Mouse (Mus musculus) G1E (cell line): Measurements from ENCODE around the gene Olfr322. TPM values are rescaled to one million over a fixed set of nuclear protein-coding genes. Genes with fewer than 3 reads are reported as not detected.
"Not testable (repeated sequence)": the region's sequence is repeated elsewhere in the genome, so short reads cannot be mapped to it uniquely, and the experiment has no call there.

ENCODE experiments used
- ATAC-seq: 2 replicates; pipeline ENCODE4 v1.8.0; 2016; ENCODE audit warnings: mild to moderate bottlenecking; ENCODE audit not compliant: insufficient number of reproducible peaks, poor library complexity, low FRiP score, severe bottlenecking; ENCODE audit errors: extremely low read depth
- DNase-seq: peaks from one replicate; pipeline ENCODE4 v3.0.0; 2012; ENCODE audit warnings: low spot score
- H3K27me3 ChIP-seq: 2 replicates; pipeline ENCODE4 v1.6.1; 2012; ENCODE audit warnings: mild to moderate bottlenecking, low read length, inconsistent platforms; ENCODE audit not compliant: insufficient read depth
- H3K36me3 ChIP-seq: replicated peaks from 2 replicates; pipeline ENCODE3; 2012; ENCODE audit warnings: mild to moderate bottlenecking, inconsistent platforms
- H3K4me1 ChIP-seq: 2 replicates; pipeline ENCODE4 v1.6.1; 2012; ENCODE audit warnings: low read depth, low read length, inconsistent platforms, mixed read lengths; ENCODE audit not compliant: insufficient read depth
- H3K4me3 ChIP-seq: 2 replicates; pipeline ENCODE4 v1.5.1; 2012; ENCODE audit warnings: low read depth, mild to moderate bottlenecking, inconsistent platforms, low read length, moderate library complexity, mixed read lengths
- H3K9me3 ChIP-seq: replicated peaks from 2 replicates; pipeline ENCODE4 v1.6.1; 2012; ENCODE audit warnings: inconsistent platforms
- CTCF ChIP-seq: IDR thresholded peaks from 2 replicates; pipeline ENCODE4 v1.5.1; 2012; ENCODE audit warnings: low read depth, low read length, inconsistent platforms, mixed read lengths
- GATA1 ChIP-seq: IDR thresholded peaks from 2 replicates; pipeline ENCODE4 v1.6.1; 2012; ENCODE audit warnings: borderline replicate concordance, low read length, inconsistent platforms, mixed read lengths
- GATA2 ChIP-seq: IDR thresholded peaks from 2 replicates; pipeline ENCODE4 v1.6.1; 2012; ENCODE audit warnings: low read depth, low read length, inconsistent platforms, borderline replicate concordance
- POLR2AphosphoS5 ChIP-seq: IDR thresholded peaks from 2 replicates; pipeline ENCODE4 v1.6.1; 2012; ENCODE audit warnings: low read depth, low read length, inconsistent platforms; ENCODE audit not compliant: insufficient replicate concordance
- TAL1 ChIP-seq: conservative IDR thresholded peaks from 2 replicates; pipeline ENCODE4 v1.6.1; 2012; ENCODE audit warnings: low read depth, low read length, inconsistent platforms, mixed read lengths
- polyA plus RNA-seq: library from polyadenylated mRNA; stranded (reverse); fragments of >175 nt; gene quantifications from 2 replicates; pipeline ENCODE4 v1.2.3, GENCODE M21; 2012
- total RNA-seq, 2 experiments: library from RNA; stranded (forward) in 1 of 2; stranded (reverse) in 1 of 2; fragments of 200-1000 nt in 1 of 2; fragments of >200 nt in 1 of 2; fragmentation: Nextera tagmentation in 1 of 2; gene quantifications; 2 replicates each; pipeline ENCODE4 v1.2.3; 2014 to 2017

Gene Olfr322
- total and polyA plus RNA-seq, 3 experiments: 0.16 TPM; not detected in 2

DNA sequence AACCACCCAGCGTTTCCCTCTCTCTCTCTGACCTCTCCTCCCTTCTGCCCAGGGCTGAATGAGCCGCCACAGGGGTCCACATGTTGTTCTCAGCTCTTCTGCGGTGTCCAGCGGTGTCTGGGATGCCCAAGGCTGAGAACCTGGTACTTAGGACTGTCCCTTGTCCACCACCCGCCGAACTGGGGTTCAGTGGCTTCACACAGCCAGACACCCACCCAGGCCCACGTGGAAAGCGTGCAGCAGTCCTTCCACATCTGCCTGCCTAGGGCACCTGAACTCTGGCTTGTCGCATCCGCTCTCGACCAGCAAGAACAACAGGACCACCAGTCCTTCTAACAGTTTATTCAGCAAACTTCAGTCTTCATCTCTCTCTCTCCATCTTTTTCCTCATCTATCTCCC is 50.5 kb downstream of the Olfr322 start:
- Histone ChIP-seq H3K4me3 (no peak overlapping the region), H3K4me1 (no peaks in the 10 kb centered on the region), H3K36me3 (no peaks in the 10 kb centered on the region), H3K27me3 (no peaks in the 10 kb centered on the region), H3K9me3 (no peaks in the 10 kb centered on the region)
- no peak for TF ChIP-seq POLR2AphosphoS5
- TF ChIP-seq GATA2: no peak
- no peak for TF ChIP-seq GATA1
- no peak for TF ChIP-seq TAL1
- no peak for TF ChIP-seq CTCF
- ATAC-seq (no peak), DNase-seq (no peak)

DNA sequence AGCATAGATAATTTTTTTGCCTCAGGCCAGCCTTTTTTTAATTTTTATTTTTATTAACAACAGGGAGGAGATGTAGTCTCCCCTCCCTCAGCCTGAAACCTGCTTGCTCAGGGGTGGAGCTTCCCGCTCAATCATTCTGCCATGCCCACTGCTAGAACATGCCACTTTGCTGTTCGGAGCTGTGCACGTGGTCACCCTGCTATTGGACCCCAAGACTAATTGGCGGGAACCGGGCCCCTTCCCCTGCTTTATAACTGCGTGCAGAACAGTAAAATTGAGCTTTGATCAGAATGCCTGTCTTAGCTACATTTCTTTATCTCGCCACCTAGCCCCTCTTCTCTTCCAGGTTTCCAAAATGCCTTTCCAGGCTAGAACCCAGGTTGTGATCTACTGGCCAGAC is 59.1 kb downstream of the Olfr322 start:
- H3K4me3 ChIP-seq, H3K27me3 ChIP-seq, DNase-seq, H3K4me1 ChIP-seq, H3K36me3 ChIP-seq, ATAC-seq, H3K9me3 ChIP-seq: not testable (repeated sequence)

Other genes starting within 250 kb of the Olfr322 start
Only the 20 nearest of the 29 such genes appear.
- gene Olfr332, start 166.2 kb upstream of the Olfr322 start, total RNA-seq (2014; fragmentation: Nextera tagmentation): not detected in 2 replicates
- gene Olfr332, start 166.2 kb upstream of the Olfr322 start, total RNA-seq (2017): 0.11 TPM in 1 of 2 replicates, not detected in the other
- not detected in 2 replicates for gene Olfr332, start 166.2 kb upstream of the Olfr322 start, polyA plus RNA-seq
- gene Olfr331, start 156.2 kb upstream of the Olfr322 start, total RNA-seq (2014; fragmentation: Nextera tagmentation): not detected in 2 replicates
- not detected in 2 replicates for gene Olfr331, start 156.2 kb upstream of the Olfr322 start, total RNA-seq (2017)
- gene Olfr331, start 156.2 kb upstream of the Olfr322 start, polyA plus RNA-seq: not detected in 2 replicates
- gene Olfr330, start 123.9 kb upstream of the Olfr322 start, total RNA-seq (2014; fragmentation: Nextera tagmentation): not detected in 2 replicates
- gene Olfr330, start 123.9 kb upstream of the Olfr322 start, total RNA-seq (2017): 0.11 TPM in 1 of 2 replicates, not detected in the other
- gene Olfr330, start 123.9 kb upstream of the Olfr322 start, polyA plus RNA-seq: not detected in 2 replicates
- not detected in 2 replicates for gene Olfr329-ps, start 112.4 kb upstream of the Olfr322 start, total RNA-seq (2014; fragmentation: Nextera tagmentation)
- gene Olfr329-ps, start 112.4 kb upstream of the Olfr322 start, total RNA-seq (2017): 0.29 TPM in 1 of 2 replicates, not detected in the other
- not detected in 2 replicates for gene Olfr329-ps, start 112.4 kb upstream of the Olfr322 start, polyA plus RNA-seq
- not detected in 2 replicates for gene Olfr328, start 103.1 kb upstream of the Olfr322 start, total RNA-seq (2014; fragmentation: Nextera tagmentation)
- gene Olfr328, start 103.1 kb upstream of the Olfr322 start, total RNA-seq (2017): 0.16 and 0.29 TPM in 2 replicates
- gene Olfr328, start 103.1 kb upstream of the Olfr322 start, polyA plus RNA-seq: not detected in 2 replicates
- gene Olfr224, start 88.2 kb upstream of the Olfr322 start, total RNA-seq (2014; fragmentation: Nextera tagmentation): not detected in 2 replicates
- 0.11 TPM in 1 of 2 replicates, not detected in the other for gene Olfr224, start 88.2 kb upstream of the Olfr322 start, total RNA-seq (2017)
- gene Olfr224, start 88.2 kb upstream of the Olfr322 start, polyA plus RNA-seq: not detected in 2 replicates
- gene Olfr325, start 81.1 kb upstream of the Olfr322 start, total RNA-seq (2014; fragmentation: Nextera tagmentation): not detected in 2 replicates
- 0.16 TPM in 1 of 2 replicates, not detected in the other for gene Olfr325, start 81.1 kb upstream of the Olfr322 start, total RNA-seq (2017)
- not detected in 2 replicates for gene Olfr325, start 81.1 kb upstream of the Olfr322 start, polyA plus RNA-seq
- gene Olfr324, start 63.7 kb upstream of the Olfr322 start, total RNA-seq (2014; fragmentation: Nextera tagmentation): not detected in 2 replicates
- gene Olfr324, start 63.7 kb upstream of the Olfr322 start, total RNA-seq (2017): 0.06 and 0.11 TPM in 2 replicates
- not detected in 2 replicates for gene Olfr324, start 63.7 kb upstream of the Olfr322 start, polyA plus RNA-seq
- gene 2210407C18Rik, start 42.7 kb upstream of the Olfr322 start, total RNA-seq (2014; fragmentation: Nextera tagmentation): not detected in 2 replicates
- gene 2210407C18Rik, start 42.7 kb upstream of the Olfr322 start, total RNA-seq (2017): not detected in 2 replicates
- not detected in 2 replicates for gene 2210407C18Rik, start 42.7 kb upstream of the Olfr322 start, polyA plus RNA-seq
- not detected in 2 replicates for gene Olfr323, start 28.3 kb upstream of the Olfr322 start, total RNA-seq (2014; fragmentation: Nextera tagmentation)
- gene Olfr323, start 28.3 kb upstream of the Olfr322 start, total RNA-seq (2017): 0.05 TPM in 1 of 2 replicates, not detected in the other
- not detected in 2 replicates for gene Olfr323, start 28.3 kb upstream of the Olfr322 start, polyA plus RNA-seq
- gene Trim58, start 18.3 kb upstream of the Olfr322 start, total RNA-seq (2014; fragmentation: Nextera tagmentation): 19.0 TPM in 1 of 2 replicates, not detected in the other
- not detected in 2 replicates for gene Trim58, start 18.3 kb upstream of the Olfr322 start, total RNA-seq (2017)
- not detected in 2 replicates for gene Trim58, start 18.3 kb upstream of the Olfr322 start, polyA plus RNA-seq
- not detected in 2 replicates for gene Olfr320, start 22.3 kb downstream of the Olfr322 start, total RNA-seq (2014; fragmentation: Nextera tagmentation)
- gene Olfr320, start 22.3 kb downstream of the Olfr322 start, total RNA-seq (2017): 0.06 TPM in 1 of 2 replicates, not detected in the other
- gene Olfr320, start 22.3 kb downstream of the Olfr322 start, polyA plus RNA-seq: not detected in 2 replicates
- gene Olfr319, start 40.4 kb downstream of the Olfr322 start, total RNA-seq (2014; fragmentation: Nextera tagmentation): not detected in 2 replicates
- gene Olfr319, start 40.4 kb downstream of the Olfr322 start, total RNA-seq (2017): 0.27 TPM in 1 of 2 replicates, not detected in the other
- gene Olfr319, start 40.4 kb downstream of the Olfr322 start, polyA plus RNA-seq: not detected in 2 replicates
- gene Olfr318, start 65.2 kb downstream of the Olfr322 start, total RNA-seq (2014; fragmentation: Nextera tagmentation): 0.45 TPM in 1 of 2 replicates, not detected in the other
- gene Olfr318, start 65.2 kb downstream of the Olfr322 start, total RNA-seq (2017): 0.06 and 0.33 TPM in 2 replicates
- gene Olfr318, start 65.2 kb downstream of the Olfr322 start, polyA plus RNA-seq: not detected in 2 replicates
- not detected in 2 replicates for gene Olfr317, start 80.4 kb downstream of the Olfr322 start, total RNA-seq (2014; fragmentation: Nextera tagmentation)
- gene Olfr317, start 80.4 kb downstream of the Olfr322 start, total RNA-seq (2017): not detected in 2 replicates
- not detected in 2 replicates for gene Olfr317, start 80.4 kb downstream of the Olfr322 start, polyA plus RNA-seq
- gene Olfr316, start 94.0 kb downstream of the Olfr322 start, total RNA-seq (2014; fragmentation: Nextera tagmentation): not detected in 2 replicates
- gene Olfr316, start 94.0 kb downstream of the Olfr322 start, total RNA-seq (2017): 0.06 and 0.33 TPM in 2 replicates
- not detected in 2 replicates for gene Olfr316, start 94.0 kb downstream of the Olfr322 start, polyA plus RNA-seq
- not detected in 2 replicates for gene Olfr315, start 114.4 kb downstream of the Olfr322 start, total RNA-seq (2014; fragmentation: Nextera tagmentation)
- not detected in 2 replicates for gene Olfr315, start 114.4 kb downstream of the Olfr322 start, total RNA-seq (2017)
- gene Olfr315, start 114.4 kb downstream of the Olfr322 start, polyA plus RNA-seq: not detected in 2 replicates
- not detected in 2 replicates for gene Olfr314, start 124.2 kb downstream of the Olfr322 start, total RNA-seq (2014; fragmentation: Nextera tagmentation)
- 0.05 and 0.06 TPM in 2 replicates for gene Olfr314, start 124.2 kb downstream of the Olfr322 start, total RNA-seq (2017)
- gene Olfr314, start 124.2 kb downstream of the Olfr322 start, polyA plus RNA-seq: not detected in 2 replicates
- not detected in 2 replicates for gene Fam183b, start 143.2 kb downstream of the Olfr322 start, total RNA-seq (2014; fragmentation: Nextera tagmentation)
- gene Fam183b, start 143.2 kb downstream of the Olfr322 start, total RNA-seq (2017): not detected in 2 replicates
- not detected in 2 replicates for gene Fam183b, start 143.2 kb downstream of the Olfr322 start, polyA plus RNA-seq
- not detected in 2 replicates for gene Olfr313, start 156.2 kb downstream of the Olfr322 start, total RNA-seq (2014; fragmentation: Nextera tagmentation)
- 0.11 TPM in 1 of 2 replicates, not detected in the other for gene Olfr313, start 156.2 kb downstream of the Olfr322 start, total RNA-seq (2017)
- gene Olfr313, start 156.2 kb downstream of the Olfr322 start, polyA plus RNA-seq: not detected in 2 replicates